Mouse (Mus musculus) urinary bladder, adult 2 months (tissue): ENCODE measurements around the gene Gtpbp10. TPM values are rescaled to one million over a fixed set of nuclear protein-coding genes. Genes with fewer than 3 reads are reported as not detected.

Source experiments
- DNase-seq: peaks from one replicate; pipeline ENCODE4 v3.0.0; 2022; ENCODE audit warnings: low spot score
- polyA plus RNA-seq: library from polyadenylated mRNA; depleted of rRNA; stranded (reverse); fragments of >200 nt; gene quantifications from 2 replicates; pipeline ENCODE4 v1.2.3, GENCODE M21; 2012; rRNA removed

Gtpbp10 gene
- polyA plus RNA-seq, 1 experiment, result 15.6 TPM

GRCm38 (mm10) chr5:5496393-5496792, 62.9 kb downstream of the Gtpbp10 start:
- DNase-seq, result no peak

DNA sequence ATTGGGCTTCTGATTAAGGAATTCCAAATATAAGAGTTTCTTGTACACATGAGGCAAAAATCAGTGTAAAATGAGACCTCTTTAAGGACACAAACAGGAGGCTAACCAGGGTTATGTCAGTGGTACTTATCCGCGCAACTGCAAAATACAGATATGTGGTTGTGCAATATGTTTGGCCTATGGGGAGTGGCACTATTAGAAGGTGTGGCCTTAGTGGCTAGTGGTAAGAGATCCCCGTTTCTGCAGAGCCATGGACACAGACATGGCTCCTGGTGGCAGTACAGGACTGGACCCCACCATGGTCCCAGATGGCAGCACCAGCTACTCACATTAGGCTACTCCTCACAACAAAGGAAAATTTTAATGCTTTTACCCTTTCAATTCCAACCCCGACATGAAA, 64.3 kb downstream of the Gtpbp10 start:
- no peak for DNase-seq

GRCm38 (mm10) chr5:5494269-5495005, 64.9 kb downstream of the Gtpbp10 start:
- DNase-seq, result no peak

DNA sequence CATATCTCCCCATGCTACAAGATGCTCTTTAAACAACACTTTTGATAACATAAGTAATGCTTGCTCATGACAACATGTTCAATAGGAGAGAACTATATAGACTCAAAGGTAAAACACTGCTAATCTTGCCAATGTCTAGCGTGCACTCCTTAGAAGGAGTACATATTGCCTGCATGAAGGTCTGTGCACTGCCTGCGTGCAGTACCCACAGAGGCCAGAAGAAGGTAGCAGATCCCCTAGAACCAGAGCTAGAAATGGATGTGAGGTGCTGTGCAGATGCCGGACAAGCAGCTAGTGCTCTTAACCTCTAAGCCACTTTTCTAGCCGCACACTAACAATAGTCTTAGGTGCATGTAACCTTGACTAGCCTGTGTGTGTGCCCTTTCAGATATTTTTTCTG, 67.2 kb downstream of the Gtpbp10 start:
- no peak for DNase-seq

Other genes with a start within 250 kb of the Gtpbp10 start
- gene Cdk14, start 139.2 kb downstream of the Gtpbp10 start, polyA plus RNA-seq, result 6.9 and 8.2 TPM in 2 replicates
- 0.10 TPM in 1 of 2 replicates, not detected in the other for gene 1700015F17Rik, start 80.4 kb downstream of the Gtpbp10 start, polyA plus RNA-seq
- 23.4 and 24.7 TPM in 2 replicates for gene Cldn12, start 44.6 kb downstream of the Gtpbp10 start, polyA plus RNA-seq
- gene Gm8773, start 14.3 kb upstream of the Gtpbp10 start, polyA plus RNA-seq, result 2.7 and 5.3 TPM in 2 replicates
- 3.1 and 3.2 TPM in 2 replicates for gene Cfap69, start 104.7 kb upstream of the Gtpbp10 start, polyA plus RNA-seq
- 9.6 and 13.2 TPM in 2 replicates for gene Steap2, start 135.0 kb upstream of the Gtpbp10 start, polyA plus RNA-seq
- gene Steap1, start 189.8 kb upstream of the Gtpbp10 start, polyA plus RNA-seq, result 1.8 and 1.9 TPM in 2 replicates